Mouse (Mus musculus) liver, embryonic 11.5 days (tissue): ENCODE results near the gene Herc2. TPM values are rescaled to one million over a fixed set of nuclear protein-coding genes. Genes with fewer than 3 reads are reported as not detected.

Experiments
- ATAC-seq: fragments of 200-750 bp; cut with Nextera tagmentation; replicated peaks from 2 replicates; pipeline ENCODE4 v1.8.0; 2017; ENCODE audit warnings: moderate number of reproducible peaks, mild to moderate bottlenecking, moderate TSS enrichment, moderate library complexity; ENCODE audit not compliant: low FRiP score
- DNase-seq: peaks from one replicate; pipeline ENCODE4 v3.0.0-alpha.2; 2017; ENCODE audit warnings: low spot score
- H3K27ac ChIP-seq: fragments of 300-500 bp; sonication (generic); 2 replicates; pipeline ENCODE4 v1.5.1; 2014; ENCODE audit warnings: mild to moderate bottlenecking, low read depth, low read length, control low read depth
- H3K27me3 ChIP-seq: fragments of 300-500 bp; sonication (generic); replicated peaks from 2 replicates; pipeline ENCODE4 v1.6.1; 2014; ENCODE audit warnings: low read length, mixed read lengths; ENCODE audit not compliant: control insufficient read depth, insufficient read depth
- H3K36me3 ChIP-seq: fragments of 300-500 bp; sonication (generic); 2 replicates; pipeline ENCODE4 v1.6.1; 2014; ENCODE audit warnings: mild to moderate bottlenecking, low read length, moderate library complexity, mixed read lengths; ENCODE audit not compliant: control insufficient read depth, insufficient read depth
- H3K4me1 ChIP-seq: fragments of 300-500 bp; sonication (generic); replicated peaks from 2 replicates; pipeline ENCODE4 v1.6.1; 2014; ENCODE audit warnings: low read length, mixed read lengths; ENCODE audit not compliant: control insufficient read depth, insufficient read depth
- H3K4me2 ChIP-seq: fragments of 300-500 bp; sonication (generic); 2 replicates; pipeline ENCODE4 v1.6.1; 2014; ENCODE audit warnings: mild to moderate bottlenecking, control low read depth, moderate library complexity
- H3K4me3 ChIP-seq: fragments of 300-500 bp; sonication (generic); 2 replicates; pipeline ENCODE4 v1.5.1; 2014; ENCODE audit warnings: low read depth, low read length, control low read depth
- H3K9ac ChIP-seq: fragments of 300-500 bp; sonication (generic); 2 replicates; pipeline ENCODE4 v1.6.1; 2014; ENCODE audit warnings: low read depth, low read length, control low read depth
- H3K9me3 ChIP-seq: fragments of 300-500 bp; sonication (generic); 2 replicates; pipeline ENCODE4 v1.6.1; 2016; ENCODE audit warnings: low read length, inconsistent platforms, mixed read lengths; ENCODE audit not compliant: control insufficient read depth
- WGBS: fragments of 180-500 bp; shearing (Covaris S2); extraction: QIAGEN DNeasy Blood & Tissue Kit; methylation state at CpG from one replicate; pipeline ENCODE4 v1.1.7; 2014; 5-methylcytosine and 5-hydroxymethylcytosine counted together
- polyA plus RNA-seq: library from polyadenylated mRNA; unstranded; fragments of >200 nt; fragmentation: Nextera tagmentation; extraction: Ambion mirVana; gene quantifications from 2 replicates; pipeline ENCODE4 v1.2.1, GENCODE M21; 2014

Gene Herc2
- polyA plus RNA-seq, 1 experiment from 2014 or later: 18.5 TPM

DNA sequence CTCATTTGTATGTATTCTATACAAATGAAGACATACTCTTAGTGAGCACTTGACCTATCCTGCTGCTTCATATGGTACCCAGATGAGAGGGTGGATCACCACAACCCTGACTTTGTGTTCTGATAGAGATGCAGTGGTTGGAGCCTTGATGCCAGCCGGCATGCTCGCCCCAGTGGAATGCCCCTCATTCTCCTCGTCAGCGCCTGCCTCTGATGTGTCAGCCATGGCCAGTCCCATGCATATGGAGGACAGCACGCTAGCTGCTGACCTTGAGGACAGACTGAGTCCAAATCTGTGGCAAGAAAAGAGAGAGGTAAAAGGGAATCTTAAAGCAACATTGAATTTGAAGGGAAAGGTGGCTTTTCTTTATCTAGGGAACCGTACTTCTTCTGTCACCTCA, 141.0 kb downstream of the Herc2 start:
- peaks cover 12% of the 10 kb centered on the region; the same call in 1 of the 2 replicates for H3K36me3 ChIP-seq
- H3K27me3 ChIP-seq: no peaks in the 10 kb centered on the region
- H3K4me1 ChIP-seq: no peaks in the 10 kb centered on the region
- ATAC-seq (no peak), DNase-seq (no peak)
- 92% methylated on average over 6 of the region's 6 CpGs for WGBS
- H3K4me3 ChIP-seq: no peak overlapping the region
- H3K4me2 ChIP-seq: no peak overlapping the region
- H3K9ac ChIP-seq: no peak overlapping the region
- H3K27ac ChIP-seq: no peak overlapping the region
- H3K9me3 ChIP-seq: no peaks in the 10 kb centered on the region

DNA sequence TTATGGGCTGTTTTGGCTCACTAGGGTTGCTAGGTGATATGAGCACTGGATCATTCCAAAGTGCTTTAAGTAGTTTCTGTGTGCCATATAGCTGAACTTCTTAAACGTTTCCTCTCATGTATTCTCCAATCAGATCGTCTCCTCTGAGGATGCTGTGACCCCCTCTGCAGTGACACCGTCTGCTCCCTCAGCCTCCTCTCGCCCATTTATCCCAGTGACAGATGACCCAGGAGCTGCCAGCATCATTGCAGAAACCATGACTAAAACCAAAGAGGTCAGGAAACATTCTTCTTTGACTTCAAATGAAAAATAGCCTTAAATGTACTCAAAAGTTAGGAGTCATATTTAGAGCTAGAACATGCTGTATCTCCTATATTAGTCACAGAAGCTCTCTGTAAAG, 141.7 kb downstream of the Herc2 start:
- H3K4me3 ChIP-seq: no peak overlapping the region
- peaks cover 12% of the 10 kb centered on the region; the same call in 1 of the 2 replicates for H3K36me3 ChIP-seq
- no peaks in the 10 kb centered on the region for H3K27me3 ChIP-seq
- H3K4me1 ChIP-seq: no peaks in the 10 kb centered on the region
- H3K9ac ChIP-seq: no peak overlapping the region
- no peaks in the 10 kb centered on the region for H3K9me3 ChIP-seq
- WGBS: 77% methylated on average over 4 of the region's 4 CpGs
- H3K4me2 ChIP-seq: no peak overlapping the region
- no peak for DNase-seq
- no peak overlapping the region for H3K27ac ChIP-seq
- ATAC-seq: no peak

DNA sequence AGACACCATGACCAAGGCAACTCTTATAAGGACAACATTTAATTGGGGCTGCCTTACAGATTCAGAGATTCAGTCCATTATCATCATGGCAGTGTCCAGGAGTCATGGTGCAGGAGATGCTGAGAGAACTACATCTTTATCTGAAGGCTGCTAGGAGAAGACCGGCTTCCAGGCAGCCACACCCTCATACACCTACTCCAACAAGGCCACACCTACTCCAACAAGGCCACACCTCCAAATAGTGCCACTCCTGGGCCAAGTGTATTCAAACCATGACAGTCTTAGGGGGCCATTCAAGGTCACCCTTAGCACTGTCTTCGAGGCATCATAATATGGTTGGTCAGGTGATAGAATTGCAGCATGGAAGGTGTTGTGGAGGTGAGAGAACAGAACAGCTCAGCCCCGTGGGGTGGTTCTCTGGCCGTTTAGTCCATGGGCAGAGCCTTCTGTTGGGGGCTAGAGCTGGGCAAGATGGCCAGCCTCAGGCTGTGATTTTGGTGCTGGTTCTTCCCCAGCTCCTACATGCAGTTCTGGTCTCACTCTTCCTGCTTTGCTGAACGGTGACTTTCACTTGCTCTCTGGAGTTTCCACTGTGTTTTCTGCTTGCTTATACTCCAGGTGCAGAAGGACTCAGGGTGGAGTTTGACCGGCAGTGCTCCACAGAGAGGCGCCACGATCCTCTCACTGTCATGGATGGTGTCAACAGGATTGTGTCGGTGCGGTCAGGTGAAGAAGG, 151.7 kb downstream of the Herc2 start:
- peaks cover 13% of the 10 kb centered on the region for H3K36me3 ChIP-seq
- ATAC-seq: no peak

DNA sequence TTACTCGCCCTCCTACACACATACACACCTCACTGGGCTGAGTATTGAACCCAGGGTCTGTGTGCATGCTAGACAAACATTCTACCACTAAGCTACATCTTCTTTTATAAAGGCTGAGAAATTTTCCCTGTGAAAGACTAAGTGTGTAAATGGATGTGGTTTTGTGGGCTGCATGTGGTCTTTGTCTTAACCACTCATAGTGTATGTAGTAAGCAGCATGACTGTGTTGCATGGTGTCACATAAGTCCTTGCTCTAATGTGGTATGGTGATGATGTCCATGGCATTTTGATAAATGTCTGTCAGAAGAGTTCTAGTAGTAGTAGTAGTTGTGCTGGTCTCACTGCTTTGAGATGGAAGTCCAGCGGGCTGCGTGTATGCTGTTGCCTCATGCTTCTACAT, 152.8 kb downstream of the Herc2 start:
- H3K9me3 ChIP-seq: no peaks in the 10 kb centered on the region
- no peak overlapping the region for H3K4me2 ChIP-seq
- no peak overlapping the region for H3K4me3 ChIP-seq
- 90% methylated on average over 3 of the region's 3 CpGs for WGBS
- no peak overlapping the region for H3K27ac ChIP-seq
- ATAC-seq (no peak), DNase-seq (no peak)
- peaks cover 13% of the 10 kb centered on the region for H3K36me3 ChIP-seq
- no peaks in the 10 kb centered on the region for H3K27me3 ChIP-seq
- no peak overlapping the region for H3K9ac ChIP-seq
- H3K4me1 ChIP-seq: no peaks in the 10 kb centered on the region

More for the DNA sequence above, 151.7 kb downstream of the Herc2 start:
- 91% methylated on average over 10 of the region's 10 CpGs for WGBS
- Histone ChIP-seq H3K27ac (no peak overlapping the region), H3K4me3 (no peak overlapping the region), H3K27me3 (no peaks in the 10 kb centered on the region), H3K4me2 (no peak overlapping the region), H3K4me1 (no peaks in the 10 kb centered on the region), H3K9me3 (no peaks in the 10 kb centered on the region), H3K9ac (no peak overlapping the region)
- DNase-seq: no peak

DNA sequence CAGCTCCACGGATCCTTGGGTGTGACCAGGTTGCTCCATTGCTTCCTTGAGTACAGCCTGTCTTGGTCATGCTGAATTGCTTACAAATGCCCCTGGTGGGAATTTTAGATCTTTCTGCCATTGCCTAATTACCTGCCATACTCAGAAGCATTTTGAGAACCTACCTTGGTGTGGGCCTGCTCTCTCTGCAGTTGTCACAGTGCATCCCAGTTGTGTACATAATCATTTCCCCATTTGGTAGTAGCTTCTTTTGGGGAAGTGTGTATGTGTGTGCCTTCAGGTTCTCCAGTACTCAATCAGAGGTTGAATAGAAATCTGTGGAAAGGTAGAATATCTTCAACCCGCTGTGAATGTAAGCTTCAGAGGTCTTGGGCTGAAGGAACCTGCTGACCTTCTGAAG, 153.3 kb downstream of the Herc2 start:
- no peaks in the 10 kb centered on the region for H3K4me1 ChIP-seq
- no peaks in the 10 kb centered on the region for H3K9me3 ChIP-seq
- no peak for ATAC-seq
- no peak overlapping the region for H3K4me3 ChIP-seq
- H3K4me2 ChIP-seq: no peak overlapping the region
- H3K9ac ChIP-seq: no peak overlapping the region
- H3K27me3 ChIP-seq: no peaks in the 10 kb centered on the region
- DNase-seq: no peak
- WGBS: 90% methylated on average over 2 of the region's 2 CpGs
- H3K36me3 ChIP-seq: peaks cover 13% of the 10 kb centered on the region
- no peak overlapping the region for H3K27ac ChIP-seq

DNA sequence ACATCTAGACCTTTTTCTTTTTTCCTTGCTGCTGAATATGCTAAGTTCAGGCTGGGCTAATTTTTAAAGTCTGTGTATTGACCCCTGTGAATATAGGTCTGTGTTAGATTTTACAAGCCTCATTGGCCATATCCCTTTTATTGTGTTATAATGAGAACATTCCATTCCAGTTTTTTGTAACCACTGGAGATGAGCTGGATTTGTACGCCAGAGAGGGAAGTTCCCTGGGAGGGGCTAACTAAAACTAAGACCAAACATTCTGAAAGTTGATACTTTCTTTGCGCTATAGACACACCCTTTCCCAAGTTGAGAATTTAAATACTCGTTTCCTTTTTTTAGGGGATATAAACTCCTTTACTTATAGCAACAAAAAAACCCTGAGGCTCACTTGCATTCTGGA, 154.9 kb downstream of the Herc2 start:
- DNase-seq (no peak), ATAC-seq (no peak)
- H3K4me1 ChIP-seq: no peaks in the 10 kb centered on the region
- H3K9ac ChIP-seq: no peak overlapping the region
- 87% methylated on average over 3 of the region's 3 CpGs for WGBS
- peaks cover 16% of the 10 kb centered on the region for H3K36me3 ChIP-seq
- no peak overlapping the region for H3K4me3 ChIP-seq
- H3K27me3 ChIP-seq: no peaks in the 10 kb centered on the region
- H3K27ac ChIP-seq: no peak overlapping the region
- H3K9me3 ChIP-seq: no peaks in the 10 kb centered on the region
- H3K4me2 ChIP-seq: no peak overlapping the region

DNA sequence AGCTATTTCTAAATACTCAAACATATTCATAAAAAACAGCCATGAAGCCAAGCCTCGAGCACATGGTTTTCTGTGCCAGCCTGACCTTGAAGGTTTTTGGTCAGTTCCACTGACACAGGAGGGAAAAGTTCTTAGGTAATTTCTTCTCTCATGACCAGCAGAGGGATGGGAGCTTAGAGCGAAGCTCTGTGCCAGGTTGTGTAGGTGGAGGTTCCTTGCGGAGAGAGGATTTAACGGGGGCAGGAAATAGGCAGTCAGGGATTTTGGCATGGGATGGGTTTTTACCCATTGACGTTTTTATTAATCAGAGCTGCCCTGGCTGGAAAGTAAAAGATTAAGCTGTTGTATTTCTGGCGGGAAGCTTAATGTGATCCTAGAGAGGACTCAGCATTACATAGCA, 170.8 kb downstream of the Herc2 start:
- 90% methylated on average over 6 of the region's 6 CpGs for WGBS
- H3K4me3 ChIP-seq: no peak overlapping the region

DNA sequence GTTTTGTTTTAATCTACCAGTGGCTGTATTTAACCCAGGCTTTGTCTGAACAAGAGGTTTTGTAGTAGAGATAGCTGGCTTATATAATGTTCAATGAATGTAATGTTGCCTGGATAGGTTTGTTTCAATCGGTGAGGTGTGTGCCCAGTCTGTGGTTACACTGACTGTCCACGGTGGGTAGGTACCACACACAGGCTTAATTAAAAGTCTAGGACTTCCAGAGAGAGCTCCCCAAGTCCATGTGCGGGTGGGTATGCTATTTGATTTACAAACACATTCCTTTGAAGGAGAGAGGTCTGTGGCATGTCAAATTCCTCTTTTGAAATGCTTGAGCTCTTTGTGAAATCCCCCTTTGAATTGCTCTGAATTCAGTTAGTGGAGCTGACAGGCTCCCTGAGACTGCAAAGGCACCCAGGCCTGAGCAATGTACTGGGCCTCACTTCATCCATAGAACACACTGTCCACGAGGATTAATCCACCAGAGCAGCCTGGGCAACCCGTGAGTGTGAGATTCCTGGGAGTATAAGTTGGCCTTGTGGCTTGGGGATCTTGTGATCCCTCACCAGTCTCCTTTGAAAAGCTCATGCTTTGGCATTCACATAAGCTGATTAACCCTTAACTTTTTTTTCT, 185.9 kb downstream of the Herc2 start:
- H3K36me3 ChIP-seq: peaks cover 2% of the 10 kb centered on the region; the same call in 1 of the 2 replicates
- 57% methylated on average over 5 of the region's 5 CpGs for WGBS
- H3K4me3 ChIP-seq: no peak overlapping the region
- H3K4me2 ChIP-seq: no peak overlapping the region
- no peak for DNase-seq
- H3K9ac ChIP-seq: no peak overlapping the region
- ATAC-seq: no peak
- H3K27me3 ChIP-seq: no peaks in the 10 kb centered on the region
- no peak overlapping the region for H3K27ac ChIP-seq
- no peaks in the 10 kb centered on the region for H3K4me1 ChIP-seq
- no peaks in the 10 kb centered on the region for H3K9me3 ChIP-seq

More for the DNA sequence above, 170.8 kb downstream of the Herc2 start:
- Histone ChIP-seq H3K27ac (no peak overlapping the region), H3K9me3 (no peaks in the 10 kb centered on the region), H3K4me2 (no peak overlapping the region), H3K9ac (no peak overlapping the region), H3K4me1 (no peaks in the 10 kb centered on the region), H3K36me3 (peaks cover 19% of the 10 kb centered on the region; the same call in 1 of the 2 replicates), H3K27me3 (no peaks in the 10 kb centered on the region)
- no peak for ATAC-seq
- DNase-seq: no peak

DNA sequence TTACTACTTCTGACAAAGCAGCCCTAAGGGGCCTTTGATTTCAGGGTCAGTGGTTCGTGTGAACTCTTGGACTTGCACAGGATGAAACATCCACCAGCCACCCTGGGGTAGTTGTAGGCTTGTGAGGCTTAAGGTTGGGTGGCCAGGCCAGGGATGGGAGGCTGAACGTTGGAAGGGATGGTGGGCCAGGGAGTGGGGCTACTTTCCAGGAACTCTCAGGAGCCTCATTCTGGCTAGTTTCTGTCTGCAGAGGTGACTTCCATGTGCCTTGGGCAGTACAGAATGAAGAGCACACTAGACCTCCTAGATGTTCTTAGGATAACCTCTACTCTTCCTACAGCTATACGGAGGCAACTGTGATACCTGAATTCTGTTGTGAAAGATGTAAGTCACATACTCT, 186.6 kb downstream of the Herc2 start:
- H3K27me3 ChIP-seq: no peaks in the 10 kb centered on the region
- no peak for DNase-seq
- H3K36me3 ChIP-seq: no peaks in the 10 kb centered on the region
- ATAC-seq: no peak
- H3K9ac ChIP-seq: no peak overlapping the region
- no peak overlapping the region for H3K4me2 ChIP-seq
- WGBS: 80% methylated on average over 3 of the region's 3 CpGs
- H3K9me3 ChIP-seq: no peaks in the 10 kb centered on the region
- no peaks in the 10 kb centered on the region for H3K4me1 ChIP-seq
- H3K27ac ChIP-seq: no peak overlapping the region
- H3K4me3 ChIP-seq: no peak overlapping the region
